Mouse (Mus musculus) midbrain, postnatal 0 days (tissue): Measurements from ENCODE around the gene Lnpep. TPM values are rescaled to one million over a fixed set of nuclear protein-coding genes. Genes with fewer than 3 reads are reported as not detected.
A peak's percentile ranks its signal among the peaks of the same experiment; 100 is the strongest.
"Not testable (repeated sequence)": the region's sequence is repeated elsewhere in the genome, so short reads cannot be mapped to it uniquely, and the experiment has no call there.

Experiments
- ATAC-seq: fragments of 200-750 bp; cut with Nextera tagmentation; 2 replicates; pipeline ENCODE4 v1.8.0; 2017; ENCODE audit warnings: moderate number of reproducible peaks, mild to moderate bottlenecking, moderate TSS enrichment, moderate library complexity; ENCODE audit not compliant: low FRiP score
- DNase-seq: peaks from one replicate; pipeline ENCODE4 v3.0.0-alpha.2; 2015; ENCODE audit warnings: low spot score
- H3K27ac ChIP-seq: fragments of 300-500 bp; sonication (generic); 2 replicates; pipeline ENCODE4 v1.5.1; 2014; ENCODE audit warnings: low read depth, mild to moderate bottlenecking, low read length, mixed read lengths
- H3K27me3 ChIP-seq: fragments of 300-500 bp; sonication (generic); 2 replicates; pipeline ENCODE4 v1.6.1; 2014; ENCODE audit warnings: low read length, control low read depth, mixed read lengths; ENCODE audit not compliant: insufficient read depth
- H3K36me3 ChIP-seq: fragments of 300-500 bp; sonication (generic); 2 replicates; pipeline ENCODE4 v1.6.1; 2014; ENCODE audit warnings: low read length, control low read depth, mixed read lengths; ENCODE audit not compliant: insufficient read depth
- H3K4me1 ChIP-seq: fragments of 300-500 bp; sonication (generic); 2 replicates; pipeline ENCODE4 v1.6.1; 2014; ENCODE audit warnings: mild to moderate bottlenecking, control low read depth, antibody characterized with exemption, low read length, mixed read lengths; ENCODE audit not compliant: insufficient read depth
- H3K4me2 ChIP-seq: fragments of 300-500 bp; sonication (generic); 2 replicates; pipeline ENCODE4 v1.6.1; 2014; ENCODE audit warnings: low read depth, mild to moderate bottlenecking, low read length, mixed read lengths; ENCODE audit not compliant: poor library complexity, severe bottlenecking
- H3K4me3 ChIP-seq: fragments of 300-500 bp; sonication (generic); 2 replicates; pipeline ENCODE4 v1.5.1; 2014; ENCODE audit warnings: low read depth, mild to moderate bottlenecking, low read length, moderate library complexity
- H3K9ac ChIP-seq: fragments of 300-500 bp; sonication (generic); replicated peaks from 2 replicates; pipeline ENCODE4 v1.6.1; 2014; ENCODE audit warnings: mild to moderate bottlenecking, low read length, moderate library complexity, mixed read lengths; ENCODE audit not compliant: poor library complexity, severe bottlenecking
- H3K9me3 ChIP-seq: fragments of 300-500 bp; sonication (generic); 2 replicates; pipeline ENCODE4 v1.6.1; 2016; ENCODE audit warnings: low read length, control low read depth
- CTCF ChIP-seq: IDR thresholded peaks from 2 replicates; pipeline ENCODE4 v1.5.1; 2016; ENCODE audit warnings: antibody characterized with exemption, mild to moderate bottlenecking
- WGBS: fragments of 180-500 bp; shearing (Covaris S2); extraction: QIAGEN DNeasy Blood & Tissue Kit; methylation state at CpG from one replicate; pipeline ENCODE4 v1.1.7; 2014; 5-methylcytosine and 5-hydroxymethylcytosine counted together
- polyA plus RNA-seq: library from polyadenylated mRNA; unstranded; fragments of >200 nt; fragmentation: Nextera tagmentation; extraction: Ambion mirVana; gene quantifications from 2 replicates; pipeline ENCODE4 v1.2.1, GENCODE M21; 2015
- total RNA-seq: library from RNA; depleted of rRNA; stranded (reverse); fragments of >200 nt; gene quantifications from 2 replicates; pipeline ENCODE4 v1.2.3, GENCODE M21; 2014; rRNA removed

The Lnpep gene
- total and polyA plus RNA-seq, 2 experiments from 2014 or later = 6.2 to 24.5 TPM

DNA sequence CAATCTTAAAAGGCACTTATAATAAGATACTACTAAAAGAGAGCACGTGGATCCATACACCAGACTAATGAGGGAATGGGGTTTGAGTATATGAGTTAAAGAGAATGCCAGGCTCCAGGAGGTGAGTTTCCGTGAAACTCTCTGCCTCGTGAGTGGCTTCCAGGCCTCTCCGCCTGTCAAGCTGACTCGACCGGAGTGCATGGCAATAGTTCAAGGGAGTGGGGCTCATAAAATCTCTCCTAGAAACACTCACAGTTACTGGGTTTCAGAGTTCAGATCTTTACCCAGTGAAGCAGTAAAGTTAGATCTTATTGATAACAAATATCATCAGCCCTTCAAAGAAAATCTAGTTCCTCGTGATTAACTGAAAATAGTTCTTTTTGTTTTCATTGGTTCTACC is 128.1 kb downstream of the Lnpep start:
- Histone ChIP-seq H3K9me3 (no peaks in the 10 kb centered on the region), H3K27ac (no peak overlapping the region), H3K9ac (no peak overlapping the region), H3K4me3 (no peak overlapping the region), H3K4me2 (no peak overlapping the region), H3K4me1 (no peaks in the 10 kb centered on the region), H3K36me3 (no peaks in the 10 kb centered on the region), H3K27me3 (no peaks in the 10 kb centered on the region)
- DNase-seq (no peak), ATAC-seq (no peak)
- TF ChIP-seq CTCF = no peak
- 90% methylated on average over 7 of the region's 7 CpGs for WGBS

DNA sequence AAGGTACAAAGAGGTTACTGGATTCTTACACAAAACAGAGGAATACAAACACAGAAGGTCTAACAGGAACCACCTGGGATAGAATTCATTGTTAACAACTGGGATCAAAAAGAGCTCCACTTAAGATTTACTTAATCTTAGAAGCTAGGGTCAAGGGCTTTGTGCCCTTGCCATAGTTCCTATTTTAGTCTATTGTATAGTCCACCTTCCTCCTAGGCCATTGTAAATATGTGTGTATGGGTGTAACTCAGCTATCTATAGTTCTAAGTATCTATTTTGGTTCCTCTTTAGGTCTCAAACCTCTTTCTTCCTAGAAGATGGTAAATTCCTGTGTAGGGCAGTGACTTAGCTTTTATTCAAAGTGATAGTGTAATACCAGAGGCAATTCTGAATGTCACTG is 128.6 kb downstream of the Lnpep start:
- not testable (repeated sequence) for H3K4me1 ChIP-seq, H3K27ac ChIP-seq, H3K36me3 ChIP-seq, ATAC-seq, H3K4me2 ChIP-seq, DNase-seq, H3K27me3 ChIP-seq, H3K4me3 ChIP-seq, H3K9me3 ChIP-seq, H3K9ac ChIP-seq

DNA sequence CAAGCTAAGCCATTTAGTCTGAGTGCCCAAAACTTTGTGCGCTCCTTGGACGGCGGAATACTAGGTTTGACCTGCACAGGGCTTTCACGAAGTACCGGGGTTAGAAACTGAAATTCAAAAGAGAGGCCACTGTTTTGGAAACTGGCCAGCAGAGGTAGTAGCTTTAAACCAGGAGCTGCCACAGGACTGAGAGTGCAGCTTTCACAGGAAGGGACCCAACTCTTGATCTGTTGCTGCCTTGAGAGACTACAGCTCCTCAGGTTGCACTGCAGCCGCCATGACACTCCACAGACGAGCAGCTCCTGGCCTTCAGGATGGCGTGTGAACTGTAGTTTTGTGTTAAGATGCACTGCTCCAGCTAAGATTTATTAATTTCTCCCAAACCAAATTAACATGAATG is 132.7 kb downstream of the Lnpep start:
- no peaks in the 10 kb centered on the region for H3K27me3 ChIP-seq
- no peak overlapping the region for H3K27ac ChIP-seq
- 91% methylated on average over 8 of the region's 8 CpGs for WGBS
- no peak for DNase-seq
- no peak for TF ChIP-seq CTCF
- H3K4me1 ChIP-seq = no peaks in the 10 kb centered on the region
- no peak for ATAC-seq
- no peak overlapping the region for H3K4me2 ChIP-seq
- no peaks in the 10 kb centered on the region for H3K36me3 ChIP-seq
- H3K9ac ChIP-seq = no peak overlapping the region
- H3K9me3 ChIP-seq = no peaks in the 10 kb centered on the region
- no peak overlapping the region for H3K4me3 ChIP-seq

GRCm38 (mm10) chr17:17491622-17492001 is 133.2 kb downstream of the Lnpep start:
- no peak for TF ChIP-seq CTCF
- Histone ChIP-seq H3K4me3 (no peak overlapping the region), H3K9me3 (no peaks in the 10 kb centered on the region), H3K4me1 (no peaks in the 10 kb centered on the region), H3K27ac (no peak overlapping the region), H3K36me3 (no peaks in the 10 kb centered on the region), H3K4me2 (no peak overlapping the region), H3K27me3 (no peaks in the 10 kb centered on the region), H3K9ac (no peak overlapping the region)
- 89% methylated on average over 7 of the region's 7 CpGs for WGBS
- ATAC-seq (no peak), DNase-seq (no peak)

- Histone ChIP-seq H3K27me3 (no peaks in the 10 kb centered on the region), H3K4me1 (no peaks in the 10 kb centered on the region), H3K4me2 (no peak overlapping the region), H3K9ac (no peak overlapping the region), H3K36me3 (no peaks in the 10 kb centered on the region), H3K27ac (no peak overlapping the region), H3K4me3 (no peak overlapping the region), H3K9me3 (no peaks in the 10 kb centered on the region)
- no peak for DNase-seq
- TF ChIP-seq CTCF = no peak
- no peak for ATAC-seq
- 71% methylated on average over 12 of the region's 15 CpGs for WGBS
These were observed 133.8 kb downstream of the Lnpep start for GRCm38 (mm10) chr17:17490820-17491621.

DNA sequence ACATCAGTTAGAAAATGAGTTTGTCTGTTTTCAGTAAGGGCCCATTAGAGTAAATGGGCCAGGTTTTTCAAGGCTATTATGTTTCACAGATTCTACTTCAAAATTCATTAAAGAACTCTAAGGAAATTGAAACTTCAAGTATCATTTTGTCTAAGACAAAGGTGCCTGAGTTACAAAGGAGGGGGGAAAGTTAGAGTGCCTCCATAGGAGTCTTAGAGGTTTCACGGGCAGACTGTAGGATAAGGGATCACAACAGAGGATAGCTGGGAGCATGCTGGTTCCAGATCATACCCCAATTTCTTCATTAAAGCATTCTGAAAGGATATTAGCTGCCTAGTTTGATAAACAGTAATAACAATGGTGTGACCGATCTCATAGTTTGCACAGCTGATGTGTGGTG is 139.1 kb downstream of the Lnpep start:
- H3K9ac ChIP-seq = no peak overlapping the region
- ATAC-seq (no peak), DNase-seq (peak; percentile 4)
- no peak overlapping the region for H3K4me3 ChIP-seq
- 75% methylated on average over 2 of the region's 2 CpGs for WGBS
- no peaks in the 10 kb centered on the region for H3K27me3 ChIP-seq
- H3K9me3 ChIP-seq = no peaks in the 10 kb centered on the region
- H3K4me1 ChIP-seq = no peaks in the 10 kb centered on the region
- no peaks in the 10 kb centered on the region for H3K36me3 ChIP-seq
- no peak overlapping the region for H3K27ac ChIP-seq
- no peak for TF ChIP-seq CTCF
- H3K4me2 ChIP-seq = no peak overlapping the region

Other genes starting within 250 kb of the Lnpep start
- 11.4 and 11.9 TPM in 2 replicates for gene Lix1, start 222.4 kb downstream of the Lnpep start, total RNA-seq
- gene Lix1, start 222.4 kb downstream of the Lnpep start, polyA plus RNA-seq = 10.9 and 12.9 TPM in 2 replicates
- gene Vmn2r90, start 78.7 kb upstream of the Lnpep start, total RNA-seq = not detected in 2 replicates
- 0.05 TPM in 1 of 2 replicates, not detected in the other for gene Vmn2r90, start 78.7 kb upstream of the Lnpep start, polyA plus RNA-seq
- gene Spaca6, start 202.1 kb upstream of the Lnpep start, total RNA-seq = 17.4 and 34.0 TPM in 2 replicates
- 14.1 and 16.2 TPM in 2 replicates for gene Spaca6, start 202.1 kb upstream of the Lnpep start, polyA plus RNA-seq
- gene Has1, start 230.2 kb upstream of the Lnpep start, total RNA-seq = 1.1 and 1.5 TPM in 2 replicates
- gene Has1, start 230.2 kb upstream of the Lnpep start, polyA plus RNA-seq = 0.81 and 0.91 TPM in 2 replicates